Mouse (Mus musculus) common myeloid progenitor, adult 5-6 weeks (primary cell): Measurements from ENCODE around the gene Lsm2. TPM values are rescaled to one million over a fixed set of nuclear protein-coding genes. Genes with fewer than 3 reads are reported as not detected.
"Not testable (repeated sequence)": the region's sequence is repeated elsewhere in the genome, so short reads cannot be mapped to it uniquely, and the experiment has no call there.

ENCODE experiments used
- ATAC-seq: replicated peaks from 2 replicates; pipeline ENCODE4 v1.8.0; 2016; ENCODE audit warnings: low read depth, mild to moderate bottlenecking, moderate TSS enrichment, inconsistent platforms; ENCODE audit not compliant: poor library complexity, severe bottlenecking
- total RNA-seq: library from RNA; stranded (forward); fragments of 200-1000, 187-1606 nt; gene quantifications from 2 replicates; pipeline ENCODE4 v1.2.3, GENCODE M21; 2017

The Lsm2 gene
- total RNA-seq, 1 experiment from 2014 or later = 34.1 TPM

GRCm38 (mm10) chr17:34979631-34980030 is 2.0 kb upstream of the Lsm2 start:
- ATAC-seq = no peak

GRCm38 (mm10) chr17:34980655-34981054 is 1.0 kb upstream of the Lsm2 start:
- ATAC-seq = no peak

GRCm38 (mm10) chr17:34982328-34982727 is 666 bp downstream of the Lsm2 start:
- peak; percentile 31 for ATAC-seq

GRCm38 (mm10) chr17:34984218-34984617 is 2.6 kb downstream of the Lsm2 start:
- ATAC-seq = peak; percentile 41; the same call in 1 of the 2 replicates

DNA sequence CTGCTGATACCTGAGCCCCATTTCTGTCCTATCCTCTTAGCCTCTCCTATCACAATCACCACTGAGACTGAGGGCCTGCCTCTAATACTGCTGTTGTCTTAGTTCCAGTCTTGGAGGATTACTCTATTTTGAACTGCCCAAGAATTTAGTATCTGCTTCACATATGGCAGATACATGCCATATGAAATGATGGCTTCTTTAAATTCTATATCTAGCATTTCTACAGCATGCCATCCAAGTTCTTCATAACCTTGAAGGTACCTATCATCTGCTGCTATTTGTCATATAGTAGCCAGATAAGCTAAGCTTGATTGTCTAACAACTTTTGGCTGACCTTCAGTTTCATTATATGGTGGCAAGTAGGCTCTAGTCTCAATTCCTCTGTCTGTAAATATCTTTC is 13.1 kb downstream of the Lsm2 start:
- ATAC-seq = no peak

- ATAC-seq = not testable (repeated sequence)
These were observed 13.5 kb downstream of the Lsm2 start for GRCm38 (mm10) chr17:34995192-34995591.

GRCm38 (mm10) chr17:34995927-34996326 is 14.3 kb downstream of the Lsm2 start:
- not testable (repeated sequence) for ATAC-seq

DNA sequence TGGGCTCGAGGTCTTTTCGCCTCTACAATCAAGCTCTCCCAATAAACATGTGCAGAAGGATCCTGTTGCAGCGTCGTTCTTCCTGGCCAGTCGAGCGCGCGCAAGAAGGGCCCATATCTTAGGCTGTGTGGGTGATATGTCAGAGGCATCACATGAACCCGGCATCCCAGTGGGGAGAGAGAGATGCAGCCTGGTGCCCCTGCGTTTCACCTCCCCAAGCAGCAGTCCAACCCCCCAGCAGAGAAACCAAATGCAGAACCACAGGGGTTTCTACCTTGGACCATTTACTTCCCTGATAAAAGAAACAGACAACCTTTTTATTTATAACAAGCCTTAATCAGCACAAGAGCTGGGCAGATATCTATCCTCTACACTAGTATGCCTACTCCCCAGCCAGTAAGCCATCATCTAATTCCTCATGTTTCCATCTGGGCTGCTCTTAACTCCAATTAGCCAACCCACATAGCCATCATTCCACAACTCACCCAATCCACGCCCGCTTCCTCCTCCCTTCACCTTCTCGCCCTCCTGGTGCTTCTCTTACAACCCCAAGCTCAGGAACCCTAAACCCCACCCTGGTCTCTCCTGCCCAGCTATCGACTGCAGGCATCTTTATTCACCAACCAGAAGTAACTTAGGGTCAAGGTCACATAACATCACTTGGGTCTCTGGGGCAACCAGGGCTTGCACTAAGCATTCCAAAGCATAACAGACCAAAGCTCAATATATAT is 14.9 kb downstream of the Lsm2 start:
- no peak for ATAC-seq

- ATAC-seq = no peak
These were observed 15.5 kb downstream of the Lsm2 start for GRCm38 (mm10) chr17:34997142-34997483.

DNA sequence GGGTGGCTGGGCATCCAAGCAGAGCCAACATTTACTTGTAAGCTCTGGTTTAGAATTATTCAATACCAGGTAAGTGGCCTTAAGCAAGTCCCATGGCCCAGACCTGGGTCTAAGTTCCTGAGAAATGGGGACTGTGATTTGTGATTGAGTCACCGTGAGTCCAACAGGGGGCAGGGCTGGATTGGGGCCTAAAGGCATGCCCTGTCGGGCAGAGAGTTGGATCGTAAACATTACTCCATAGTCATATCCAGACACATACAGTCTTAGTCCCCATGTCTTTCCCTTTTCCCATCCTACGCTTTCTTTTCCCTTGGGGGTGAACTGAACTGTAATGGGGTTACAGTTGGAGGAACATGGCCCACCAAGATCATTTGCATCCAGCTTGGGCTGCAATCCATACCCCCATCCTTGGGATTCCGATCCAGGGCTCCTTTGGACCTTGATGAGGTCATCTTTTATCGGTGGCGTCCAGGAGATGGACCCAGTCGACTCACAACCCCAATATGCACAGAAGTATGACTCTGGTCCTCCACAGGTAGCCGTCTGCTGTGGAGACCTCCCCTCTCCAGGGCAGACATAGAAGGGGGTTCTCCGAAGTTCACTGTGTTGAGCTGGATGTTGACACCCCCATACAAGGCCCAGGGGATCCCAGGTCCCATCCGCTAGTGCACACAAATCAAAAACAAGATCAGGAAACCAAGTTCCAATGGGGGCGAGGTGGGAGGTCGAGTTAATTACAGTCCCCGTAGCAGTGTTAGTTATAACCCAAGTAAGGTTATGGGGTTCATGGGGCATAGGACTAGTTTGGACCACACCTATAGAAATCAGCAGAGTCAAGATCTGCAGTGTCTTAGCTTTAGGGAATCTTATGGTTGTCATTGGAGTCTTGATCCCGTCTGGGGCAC is 17.1 kb downstream of the Lsm2 start:
- ATAC-seq = no peak

DNA sequence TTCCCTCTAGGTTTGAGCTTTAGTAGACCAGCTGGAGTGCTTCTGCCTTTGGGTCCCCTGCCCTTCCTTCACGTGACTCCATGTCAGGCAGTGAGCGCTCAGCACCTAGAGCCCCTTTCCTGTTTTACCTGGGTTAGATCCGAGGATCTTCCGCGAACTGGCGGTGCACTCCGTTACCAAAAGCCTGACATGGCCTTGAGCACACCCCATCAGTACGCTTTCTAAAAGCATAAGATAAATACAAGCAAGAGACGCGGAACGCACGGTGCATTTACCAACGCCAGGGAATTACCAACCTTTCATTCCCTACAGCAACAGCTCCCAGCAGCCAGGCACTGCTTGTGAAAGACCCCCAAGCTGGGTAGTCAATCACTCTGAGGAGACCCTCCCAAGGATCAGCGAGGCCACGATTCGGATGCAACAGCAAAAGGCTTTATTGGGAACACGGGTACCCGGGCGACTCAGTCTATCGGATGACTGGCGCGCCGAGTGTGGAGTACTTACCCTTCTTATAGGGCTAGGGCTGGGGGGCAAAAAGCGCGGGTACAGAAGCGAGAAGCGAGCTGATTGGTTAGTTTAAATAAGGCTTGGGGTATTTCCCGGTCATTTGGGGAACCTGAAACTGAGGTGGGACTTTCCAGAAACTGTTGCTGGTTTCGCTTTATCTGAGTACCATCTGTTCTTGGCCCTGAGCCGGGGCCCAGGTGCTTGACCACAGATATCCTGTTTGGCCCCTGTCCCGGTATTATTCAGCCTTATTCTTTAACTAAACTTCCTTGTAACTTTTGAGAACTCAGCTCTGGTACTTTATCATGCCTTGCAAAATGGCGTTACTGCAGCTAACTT is 18.4 kb downstream of the Lsm2 start:
- peak; percentile 23 for ATAC-seq

- ATAC-seq = peak; percentile 59
These were observed 19.2 kb downstream of the Lsm2 start, which contains the start of gene Vars for GRCm38 (mm10) chr17:35000717-35001451. Gene Vars (plus strand): TSS chr17:35000987.

- peak; percentile 13; the same call in 1 of the 2 replicates for ATAC-seq
These were observed 19.9 kb downstream of the Lsm2 start for GRCm38 (mm10) chr17:35001452-35002152.

DNA sequence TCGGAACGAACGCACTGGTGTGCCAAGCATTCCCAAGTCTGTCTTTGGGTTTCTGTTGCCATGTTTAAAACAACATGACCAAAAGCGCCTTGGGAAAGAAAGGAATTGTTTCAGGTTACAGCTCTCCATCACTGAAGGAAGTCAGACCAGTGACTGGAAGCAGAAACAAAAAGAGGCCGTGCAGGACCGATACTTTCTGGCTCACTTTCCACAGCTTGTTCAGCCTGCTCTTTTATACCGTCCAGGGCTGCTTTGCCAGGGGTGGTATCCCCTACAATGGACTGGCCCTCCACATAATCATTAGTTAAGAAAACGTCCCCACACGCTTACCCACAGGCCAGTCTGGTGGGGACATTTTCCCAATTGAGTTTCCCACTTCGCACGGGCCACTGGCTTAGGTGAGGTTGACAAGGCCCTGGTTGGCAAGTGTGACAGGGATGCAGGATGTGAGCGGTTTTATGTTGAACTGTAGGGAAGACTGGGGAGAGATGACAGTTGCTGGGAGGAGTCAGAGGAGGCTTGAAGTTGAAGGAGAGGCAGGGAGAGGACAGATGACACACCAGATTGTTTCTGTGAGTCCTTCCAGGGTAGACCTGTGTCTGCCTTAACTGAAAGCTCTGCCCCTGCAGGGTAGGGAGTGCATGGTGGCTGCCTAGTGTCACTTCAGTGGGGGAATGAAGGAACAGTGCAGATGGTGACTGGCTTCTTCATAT is 20.6 kb downstream of the Lsm2 start:
- ATAC-seq = peak; percentile 16

- ATAC-seq = no peak
These were observed 21.6 kb downstream of the Lsm2 start for GRCm38 (mm10) chr17:35003022-35003838.

- no peak for ATAC-seq
These were observed 22.5 kb downstream of the Lsm2 start for GRCm38 (mm10) chr17:35004075-35004717.

DNA sequence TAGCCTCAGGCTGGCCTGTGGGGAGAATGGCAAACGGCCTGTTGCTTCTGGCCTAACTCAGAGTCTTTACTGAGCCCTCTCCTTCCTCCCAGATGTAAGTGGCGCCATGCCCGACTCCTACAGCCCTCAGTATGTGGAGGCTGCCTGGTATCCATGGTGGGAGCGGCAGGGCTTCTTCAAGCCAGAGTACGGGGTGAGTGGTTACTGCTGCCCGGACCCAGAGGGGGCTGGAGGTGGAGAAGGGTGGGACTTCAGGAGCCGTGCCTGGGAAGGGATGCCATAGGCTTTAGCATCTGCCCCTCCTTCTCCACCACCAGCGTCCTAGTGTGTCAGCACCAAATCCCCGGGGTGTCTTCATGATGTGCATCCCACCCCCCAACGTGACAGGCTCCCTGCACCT is 23.5 kb downstream of the Lsm2 start:
- no peak for ATAC-seq
